Mouse (Mus musculus) forebrain, embryonic 14.5 days (tissue): ENCODE results near the gene Prrg1. TPM values are rescaled to one million over a fixed set of nuclear protein-coding genes. Genes with fewer than 3 reads are reported as not detected.
A peak's percentile ranks its signal among the peaks of the same experiment; 100 is the strongest.
"Not testable (repeated sequence)": the region's sequence is repeated elsewhere in the genome, so short reads cannot be mapped to it uniquely, and the experiment has no call there.

Source experiments
- ATAC-seq: fragments of 200-750 bp; cut with Nextera tagmentation; 2 replicates; pipeline ENCODE4 v1.8.0; 2017; ENCODE audit warnings: mild to moderate bottlenecking, moderate library complexity
- DNase-seq: peaks from one replicate; pipeline ENCODE4 v3.0.0-alpha.2; 2015; ENCODE audit warnings: low spot score
- H3K27ac ChIP-seq: fragments of 300-500 bp; sonication (generic); 2 replicates; pipeline ENCODE4 v1.5.1; 2014; ENCODE audit warnings: low read depth, mild to moderate bottlenecking, control low read depth, low read length, moderate library complexity
- H3K27me3 ChIP-seq: fragments of 300-500 bp; sonication (generic); replicated peaks from 2 replicates; pipeline ENCODE4 v1.6.1; 2014; ENCODE audit warnings: low read length, control low read depth, mixed read lengths; ENCODE audit not compliant: control insufficient read depth, insufficient read depth
- H3K36me3 ChIP-seq: fragments of 300-500 bp; sonication (generic); 2 replicates; pipeline ENCODE4 v1.6.1; 2014; ENCODE audit warnings: low read length, control low read depth; ENCODE audit not compliant: control insufficient read depth, insufficient read depth
- H3K4me1 ChIP-seq: fragments of 300-500 bp; sonication (generic); 2 replicates; pipeline ENCODE4 v1.6.1; 2014; ENCODE audit warnings: antibody characterized with exemption, low read length, control low read depth; ENCODE audit not compliant: control insufficient read depth, insufficient read depth
- H3K4me2 ChIP-seq: fragments of 300-500 bp; sonication (generic); 2 replicates; pipeline ENCODE4 v1.6.1; 2014; ENCODE audit warnings: mild to moderate bottlenecking, control low read depth, low read length
- H3K4me3 ChIP-seq: fragments of 300-500 bp; sonication (generic); 2 replicates; pipeline ENCODE4 v1.5.1; 2014; ENCODE audit warnings: low read depth, low read length, control low read depth
- H3K9ac ChIP-seq: fragments of 300-500 bp; sonication (generic); 2 replicates; pipeline ENCODE4 v1.6.1; 2014; ENCODE audit warnings: mild to moderate bottlenecking, low read length, control low read depth, moderate library complexity
- H3K9me3 ChIP-seq: fragments of 300-500 bp; sonication (generic); replicated peaks from 2 replicates; pipeline ENCODE4 v1.6.1; 2016; ENCODE audit warnings: low read length, control low read depth, mixed read lengths; ENCODE audit not compliant: control insufficient read depth
- WGBS: fragments of 180-500 bp; shearing (Covaris S2); extraction: QIAGEN DNeasy Blood & Tissue Kit; methylation state at CpG from one replicate; pipeline ENCODE4 v1.1.7; 2014; 5-methylcytosine and 5-hydroxymethylcytosine counted together
- polyA plus RNA-seq: library from polyadenylated mRNA; unstranded; fragments of >200 nt; fragmentation: Nextera tagmentation; extraction: Ambion mirVana; gene quantifications from 2 replicates; pipeline ENCODE4 v1.2.1, GENCODE M21; 2014

Gene Prrg1
- polyA plus RNA-seq, 1 experiment from 2014 or later: 6.0 TPM

- Histone ChIP-seq H3K9ac (no peak overlapping the region), H3K4me1 (no peaks in the 10 kb centered on the region), H3K36me3 (no peaks in the 10 kb centered on the region), H3K9me3 (no peaks in the 10 kb centered on the region), H3K27ac (no peak overlapping the region), H3K4me2 (no peak overlapping the region), H3K27me3 (no peaks in the 10 kb centered on the region), H3K4me3 (no peak overlapping the region)
- ATAC-seq: no peak
- DNase-seq: no peak
- 78% methylated on average over 2 of the region's 2 CpGs for WGBS
Measured at GRCm38 (mm10) chrX:78538632-78539316, 44.9 kb downstream of the Prrg1 start.

- H3K27ac ChIP-seq: no peak overlapping the region
- no peak overlapping the region for H3K4me2 ChIP-seq
- no peak for ATAC-seq
- no peaks in the 10 kb centered on the region for H3K9me3 ChIP-seq
- no peaks in the 10 kb centered on the region for H3K27me3 ChIP-seq
- no peaks in the 10 kb centered on the region for H3K4me1 ChIP-seq
- no peak overlapping the region for H3K9ac ChIP-seq
- no peak for DNase-seq
- no peaks in the 10 kb centered on the region for H3K36me3 ChIP-seq
- 94% methylated on average over 2 of the region's 2 CpGs for WGBS
- H3K4me3 ChIP-seq: no peak overlapping the region
Measured at GRCm38 (mm10) chrX:78518301-78518700, 65.4 kb downstream of the Prrg1 start.

GRCm38 (mm10) chrX:78482987-78483386 lies 100.7 kb downstream of the Prrg1 start:
- no peaks in the 10 kb centered on the region for H3K9me3 ChIP-seq
- no peaks in the 10 kb centered on the region for H3K36me3 ChIP-seq
- ATAC-seq (no peak), DNase-seq (no peak)
- H3K27ac ChIP-seq: no peak overlapping the region
- H3K27me3 ChIP-seq: no peaks in the 10 kb centered on the region
- 94% methylated on average over 2 of the region's 2 CpGs for WGBS
- no peak overlapping the region for H3K4me3 ChIP-seq
- H3K4me2 ChIP-seq: no peak overlapping the region
- no peaks in the 10 kb centered on the region for H3K4me1 ChIP-seq
- H3K9ac ChIP-seq: no peak overlapping the region

- no peaks in the 10 kb centered on the region for H3K36me3 ChIP-seq
- no peaks in the 10 kb centered on the region for H3K27me3 ChIP-seq
- no peak overlapping the region for H3K9ac ChIP-seq
- H3K4me1 ChIP-seq: no peaks in the 10 kb centered on the region
- ATAC-seq: no peak
- H3K4me3 ChIP-seq: no peak overlapping the region
- no peak overlapping the region for H3K4me2 ChIP-seq
- no peaks in the 10 kb centered on the region for H3K9me3 ChIP-seq
- no peak overlapping the region for H3K27ac ChIP-seq
- 70% methylated on average over 3 of the region's 3 CpGs for WGBS
- peak; percentile 1 for DNase-seq
Measured at GRCm38 (mm10) chrX:78479710-78480109, 104.0 kb downstream of the Prrg1 start.

GRCm38 (mm10) chrX:78434357-78434756 lies 149.3 kb downstream of the Prrg1 start:
- no peak; the same call in 1 of the 2 replicates for ATAC-seq
- Histone ChIP-seq H3K4me2 (no peak overlapping the region), H3K9me3 (no peaks in the 10 kb centered on the region), H3K27ac (no peak overlapping the region), H3K36me3 (no peaks in the 10 kb centered on the region), H3K4me1 (no peaks in the 10 kb centered on the region), H3K9ac (no peak overlapping the region), H3K4me3 (no peak overlapping the region), H3K27me3 (no peaks in the 10 kb centered on the region)
- DNase-seq: peak; percentile 0
- WGBS: 86% methylated on average over 6 of the region's 6 CpGs

GRCm38 (mm10) chrX:78403346-78403745 lies 180.3 kb downstream of the Prrg1 start:
- not testable (repeated sequence) for DNase-seq, ATAC-seq, H3K4me3 ChIP-seq, H3K4me1 ChIP-seq, H3K36me3 ChIP-seq, H3K9ac ChIP-seq, H3K27me3 ChIP-seq, H3K4me2 ChIP-seq, H3K27ac ChIP-seq, H3K9me3 ChIP-seq
- 63% methylated on average over 2 of the region's 2 CpGs for WGBS

Other genes with a start within 250 kb of the Prrg1 start
- gene 4930480E11Rik, start 214.3 kb downstream of the Prrg1 start, polyA plus RNA-seq: not detected in 2 replicates
- gene Fam47c, start 153.9 kb upstream of the Prrg1 start, polyA plus RNA-seq: not detected in 2 replicates